In the genomic region with DNA sequence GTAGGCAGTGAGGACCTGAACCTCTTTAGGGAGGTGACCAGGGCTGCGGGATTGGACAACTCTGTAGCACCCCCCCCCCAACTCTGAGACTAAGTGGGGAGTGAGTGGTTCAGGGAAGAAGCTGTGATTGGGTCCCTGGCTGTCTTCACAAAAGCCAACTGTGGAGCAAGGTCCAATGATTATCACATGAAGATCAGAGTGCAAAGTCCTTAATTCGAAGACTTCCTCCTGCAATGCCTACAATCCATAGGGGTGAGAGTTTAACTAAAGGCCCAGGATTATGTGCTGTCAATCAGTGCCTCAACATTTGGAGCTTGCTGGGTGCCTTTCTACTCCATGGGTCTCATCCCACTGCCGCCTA, we compare ENCODE assay signal across 9 mouse cellular contexts. TPM values are rescaled to one million over a fixed set of nuclear protein-coding genes. Genes with fewer than 3 reads are reported as not detected.
DNase-seq lines count a peak whose midpoint lies in the region; ATAC-seq and TF ChIP-seq lines count a peak whose summit lies in the region.
"Had no signal": no experiment of that assay in that cellular context is flagged by ENCODE, and none has a peak within 500 bp of the region (broad histone marks: within the 10 kb centered on the region; RNA-seq: fewer than 3 reads in every experiment).

No protein-coding gene starts in this region.

- no peaks in the 10 kb centered on the region for H3K9me3 ChIP-seq in heart, postnatal 0 days (replicated peaks; ENCODE audit: control insufficient read depth, low read length)
- H3K9me3 ChIP-seq in midbrain, embryonic 11.5 days (ENCODE audit: control insufficient read depth, low read length) = no peaks in the 10 kb centered on the region
- no peaks in the 10 kb centered on the region for H3K9me3 ChIP-seq in midbrain, embryonic 14.5 days (ENCODE audit: control insufficient read depth, low read length)
- H3K9me3 ChIP-seq in limb, embryonic 13.5 days = no peaks in the 10 kb centered on the region

- H3K4me1 ChIP-seq in heart, postnatal 0 days (ENCODE audit: control insufficient read depth, insufficient read depth) = peaks cover 12% of the 10 kb centered on the region; the same call in 1 of the 2 replicates
- peaks cover 7% of the 10 kb centered on the region for H3K4me1 ChIP-seq in midbrain, embryonic 11.5 days (ENCODE audit: control insufficient read depth, insufficient read depth, low read length)
- H3K4me1 ChIP-seq in midbrain, embryonic 14.5 days (ENCODE audit: control insufficient read depth, insufficient read depth, low read length) = no peaks in the 10 kb centered on the region; the same call in 1 of the 2 replicates
- peaks cover 66% of the 10 kb centered on the region for H3K4me1 ChIP-seq in limb, embryonic 13.5 days

- peak overlapping the region; percentile 53 for H3K4me2 ChIP-seq in heart, postnatal 0 days (ENCODE audit: low read depth, low read length)
- H3K4me2 ChIP-seq in midbrain, embryonic 11.5 days = no peak overlapping the region
- H3K4me2 ChIP-seq in midbrain, embryonic 14.5 days (ENCODE audit: low read length) = no peak overlapping the region
- H3K4me2 ChIP-seq in limb, embryonic 13.5 days (replicated peaks) = peak overlapping the region; percentile 67

- no peak for TF ChIP-seq EP300 in heart, postnatal 0 days (IDR thresholded peaks at IDR 0.05; ENCODE audit: low read depth)

- intact Hi-C loops in heart, postnatal 25 days (cut with DNase I) = no loop called here
- intact Hi-C loops in gastrocnemius, postnatal 14 days (cut with DNase I; ENCODE audit: low total_unique reads) = no loop called here

- TF ChIP-seq CTCF in heart, postnatal 0 days (IDR thresholded peaks at IDR 0.05; ENCODE audit: low read depth) = no peak

- no peaks in the 10 kb centered on the region for H3K36me3 ChIP-seq in heart, postnatal 0 days (replicated peaks; ENCODE audit: control insufficient read depth, insufficient read depth, low read length)
- H3K36me3 ChIP-seq in midbrain, embryonic 11.5 days (ENCODE audit: control insufficient read depth, insufficient read depth, low read length) = no peaks in the 10 kb centered on the region
- H3K36me3 ChIP-seq in midbrain, embryonic 14.5 days (ENCODE audit: control insufficient read depth, insufficient read depth, low read length) = no peaks in the 10 kb centered on the region
- peaks cover 9% of the 10 kb centered on the region; the same call in 1 of the 2 replicates for H3K36me3 ChIP-seq in limb, embryonic 13.5 days

- WGBS in heart, postnatal 0 days = 65% methylated on average over 3 of the region's 3 CpGs
- WGBS in midbrain, embryonic 11.5 days = 56% methylated on average over 3 of the region's 3 CpGs
- 54% methylated on average over 3 of the region's 3 CpGs for WGBS in midbrain, embryonic 14.5 days
- WGBS in limb, embryonic 13.5 days = 75% methylated on average over 3 of the region's 3 CpGs

- no peak for ATAC-seq in heart, postnatal 0 days (ENCODE audit: insufficient read depth, low read depth)
- ATAC-seq in midbrain, embryonic 11.5 days (ENCODE audit: low FRiP score) = peak; percentile 16; the same call in 1 of the 2 replicates
- no peak for ATAC-seq in midbrain, embryonic 14.5 days (ENCODE audit: low FRiP score, low TSS enrichment)
- ATAC-seq in limb, embryonic 13.5 days (ENCODE audit: low FRiP score, low read depth) = no peak

- no peak for DNase-seq in heart, postnatal 0 days (ENCODE audit: low spot score)
- DNase-seq in heart, postnatal 25 days (ENCODE audit: low spot score) = no peak
- no peak for DNase-seq in midbrain, embryonic 11.5 days (ENCODE audit: low spot score, missing footprints)
- no peak for DNase-seq in midbrain, embryonic 14.5 days
- DNase-seq in thymus, adult 18-20 months = no peak
- no peak for DNase-seq in gastrocnemius, postnatal 14 days

- no peaks in the 10 kb centered on the region for H3K27me3 ChIP-seq in heart, postnatal 0 days (ENCODE audit: control insufficient read depth, insufficient read depth, low read length)
- no peaks in the 10 kb centered on the region for H3K27me3 ChIP-seq in midbrain, embryonic 11.5 days (ENCODE audit: control insufficient read depth, insufficient read depth, low read length)
- H3K27me3 ChIP-seq in midbrain, embryonic 14.5 days (ENCODE audit: control insufficient read depth, insufficient read depth, low read length) = no peaks in the 10 kb centered on the region
- H3K27me3 ChIP-seq in limb, embryonic 13.5 days = no peaks in the 10 kb centered on the region

- H3K4me3 ChIP-seq in heart, postnatal 0 days (ENCODE audit: low read depth, low read length) = 0 out of 2 replicates have a peak overlapping the region, but pooled peaks have one; percentile 63
- no peak overlapping the region for H3K4me3 ChIP-seq in midbrain, embryonic 11.5 days (ENCODE audit: low read depth, low read length)
- H3K4me3 ChIP-seq in midbrain, embryonic 14.5 days (replicated peaks; ENCODE audit: low read depth, low read length) = no peak overlapping the region
- H3K4me3 ChIP-seq in limb, embryonic 13.5 days = no peak overlapping the region; the same call in 1 of the 2 replicates

- peak overlapping the region; percentile 94 for H3K27ac ChIP-seq in heart, postnatal 0 days (ENCODE audit: low read depth)
- H3K27ac ChIP-seq in midbrain, embryonic 11.5 days (ENCODE audit: low read depth, low read length) = no peak overlapping the region
- H3K27ac ChIP-seq in midbrain, embryonic 14.5 days (replicated peaks; ENCODE audit: low read depth, low read length) = no peak overlapping the region
- H3K27ac ChIP-seq in limb, embryonic 13.5 days = peak overlapping the region; percentile 95

- H3K9ac ChIP-seq in heart, postnatal 0 days (replicated peaks; ENCODE audit: low read depth, low read length) = no peak overlapping the region
- H3K9ac ChIP-seq in midbrain, embryonic 11.5 days (ENCODE audit: low read length) = no peak overlapping the region
- no peak overlapping the region for H3K9ac ChIP-seq in midbrain, embryonic 14.5 days (replicated peaks; ENCODE audit: low read length)
- H3K9ac ChIP-seq in limb, embryonic 13.5 days = no peak overlapping the region

RNA-seq across cellular contexts. Expression of gene Emp1, which starts 0.3 kb away (rescaled TPM):
- 536 and 674 TPM in 2 replicates for total RNA-seq in heart, postnatal 0 days (2014; rRNA removed; ENCODE audit: low replicate concordance)
- polyA plus RNA-seq in heart, postnatal 0 days (2015; fragmentation: Nextera tagmentation; extraction: Ambion mirVana) = 39.6 and 45.0 TPM in 2 replicates
- total RNA-seq in heart, postnatal 25 days (2021) = 10 to 100 TPM; 56.1 to 70.8 TPM
- 5.9 and 6.4 TPM in 2 replicates for polyA plus RNA-seq in midbrain, embryonic 11.5 days (2014; fragmentation: Nextera tagmentation; extraction: Ambion mirVana)
- 1.4 and 3.6 TPM in 2 replicates for polyA plus RNA-seq in midbrain, embryonic 14.5 days (2014; fragmentation: Nextera tagmentation; extraction: Ambion mirVana)
- 123 and 127 TPM in 2 replicates for polyA plus RNA-seq in limb, embryonic 13.5 days (2015; fragmentation: Nextera tagmentation; extraction: Ambion mirVana)
- 100 to 1,000 TPM in 1 of 2 experiments, 10 to 100 TPM in 1; 83.9 to 105 TPM for total RNA-seq in gastrocnemius, postnatal 14 days (2021)

RNA-seq across cellular contexts. Expression of gene Pbp2, which starts 51.9 kb away (rescaled TPM):
- not detected in 2 replicates for total RNA-seq in heart, postnatal 0 days (2014; rRNA removed; ENCODE audit: low replicate concordance)
- polyA plus RNA-seq in heart, postnatal 0 days (2015; fragmentation: Nextera tagmentation; extraction: Ambion mirVana) = not detected in 2 replicates
- total RNA-seq in heart, postnatal 25 days (2021) = not detected
- polyA plus RNA-seq in midbrain, embryonic 11.5 days (2014; fragmentation: Nextera tagmentation; extraction: Ambion mirVana) = not detected in 2 replicates
- not detected in 2 replicates for polyA plus RNA-seq in midbrain, embryonic 14.5 days (2014; fragmentation: Nextera tagmentation; extraction: Ambion mirVana)
- 0.25 TPM in 1 of 2 replicates, not detected in the other for polyA plus RNA-seq in limb, embryonic 13.5 days (2015; fragmentation: Nextera tagmentation; extraction: Ambion mirVana)
- total RNA-seq in gastrocnemius, postnatal 14 days (2021) = not detected
- total RNA-seq: layer of hippocampus, postnatal 25 days had no signal
- polyA plus RNA-seq: liver, embryonic 16.5 days had no signal

Comparison
In these comparisons a context has a peak if more than half of its experiments do, and no peak if none do; other contexts are left out.
1. H3K27ac ChIP-seq: peak in heart, postnatal 0 days (single experiment) and limb, embryonic 13.5 days (single experiment); none in midbrain, embryonic 11.5 days (single experiment) and midbrain, embryonic 14.5 days (single experiment).
2. H3K4me2 ChIP-seq: peak in heart, postnatal 0 days (single experiment) and limb, embryonic 13.5 days (single experiment); none in midbrain, embryonic 11.5 days (single experiment) and midbrain, embryonic 14.5 days (single experiment).